ENCODE assay signal across 9 mouse cellular contexts in the genomic region with DNA sequence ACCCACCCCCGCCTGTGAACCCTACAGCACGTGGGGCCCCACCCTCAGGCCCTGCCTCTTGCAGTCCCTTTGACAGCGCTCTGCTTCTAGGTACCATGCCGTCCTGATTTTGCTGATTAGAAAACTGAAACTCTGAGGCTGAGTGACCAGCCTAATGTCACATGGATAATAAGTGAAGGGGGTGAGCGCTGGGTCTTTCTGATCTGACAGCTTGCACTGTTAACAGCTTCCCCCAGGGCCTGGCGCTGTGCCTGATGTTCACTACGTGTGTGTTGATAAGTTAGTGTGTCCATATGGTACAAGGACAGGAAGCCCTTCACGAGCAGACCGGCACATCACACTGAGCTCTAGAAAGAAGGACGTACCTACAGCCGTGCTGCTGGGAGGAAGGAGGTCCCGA.
DNase-seq lines count a peak whose midpoint lies in the region; ATAC-seq and TF ChIP-seq lines count a peak whose summit lies in the region.
"Had no signal": no experiment of that assay in that cellular context is flagged by ENCODE, and none has a peak within 500 bp of the region (broad histone marks: within the 10 kb centered on the region; RNA-seq: fewer than 3 reads in every experiment).

No protein-coding gene starts in this region.

- WGBS in forebrain, embryonic 15.5 days = 61% methylated on average over 12 of the region's 12 CpGs
- 86% methylated on average over 12 of the region's 12 CpGs for WGBS in forebrain, embryonic 10.5 days
- WGBS in liver, embryonic 14.5 days (ENCODE audit: insufficient replicate concordance) = 37% methylated on average over 12 of the region's 12 CpGs
- WGBS in liver, embryonic 11.5 days = 38% methylated on average over 12 of the region's 12 CpGs
- 41% methylated on average over 12 of the region's 12 CpGs for WGBS in hindbrain, embryonic 16.5 days

- no peak overlapping the region for H3K4me2 ChIP-seq in forebrain, embryonic 15.5 days (replicated peaks)
- H3K4me2 ChIP-seq in liver, embryonic 14.5 days (ENCODE audit: low read depth) = no peak overlapping the region
- H3K4me2 ChIP-seq in liver, embryonic 11.5 days = no peak overlapping the region
- no peak overlapping the region for H3K4me2 ChIP-seq in hindbrain, embryonic 16.5 days (ENCODE audit: low read length)
- H3K4me2 ChIP-seq: midbrain, embryonic 12.5 days had no signal

- TF ChIP-seq EP300 in liver, embryonic 14.5 days (IDR thresholded peaks at IDR 0.05; ENCODE audit: low read depth) = no peak

- H3K27ac ChIP-seq in forebrain, embryonic 15.5 days (replicated peaks) = no peak overlapping the region
- no peak overlapping the region for H3K27ac ChIP-seq in forebrain, embryonic 10.5 days
- no peak overlapping the region for H3K27ac ChIP-seq in liver, embryonic 14.5 days
- H3K27ac ChIP-seq in liver, embryonic 11.5 days (ENCODE audit: low read depth, low read length) = no peak overlapping the region
- H3K27ac ChIP-seq in hindbrain, embryonic 16.5 days (ENCODE audit: low read depth, low read length) = no peak overlapping the region
- H3K27ac ChIP-seq: midbrain, embryonic 12.5 days had no signal

- H3K4me3 ChIP-seq in forebrain, embryonic 15.5 days = no peak overlapping the region
- H3K4me3 ChIP-seq in forebrain, embryonic 10.5 days = no peak overlapping the region
- no peak overlapping the region for H3K4me3 ChIP-seq in liver, embryonic 14.5 days (ENCODE audit: insufficient read depth in 1 of 2, low read depth in 2 of 2, low read length in 2 of 2)
- H3K4me3 ChIP-seq in liver, embryonic 11.5 days (ENCODE audit: low read depth, low read length) = no peak overlapping the region
- H3K4me3 ChIP-seq in hindbrain, embryonic 16.5 days (ENCODE audit: low read length) = no peak overlapping the region
- H3K4me3 ChIP-seq: midbrain, embryonic 12.5 days had no signal

- H3K36me3 ChIP-seq in forebrain, embryonic 15.5 days = no peaks in the 10 kb centered on the region
- no peaks in the 10 kb centered on the region for H3K36me3 ChIP-seq in forebrain, embryonic 10.5 days (replicated peaks)
- no peaks in the 10 kb centered on the region for H3K36me3 ChIP-seq in liver, embryonic 14.5 days (replicated peaks; ENCODE audit: control insufficient read depth, insufficient read depth, low read depth)
- no peaks in the 10 kb centered on the region for H3K36me3 ChIP-seq in liver, embryonic 11.5 days (ENCODE audit: control insufficient read depth, insufficient read depth, low read length)
- no peaks in the 10 kb centered on the region for H3K36me3 ChIP-seq in hindbrain, embryonic 16.5 days (ENCODE audit: control insufficient read depth, insufficient read depth, low read length)
- H3K36me3 ChIP-seq: midbrain, embryonic 12.5 days had no signal

- H3K9ac ChIP-seq in forebrain, embryonic 15.5 days (replicated peaks) = no peak overlapping the region
- H3K9ac ChIP-seq in liver, embryonic 14.5 days (replicated peaks) = no peak overlapping the region
- no peak overlapping the region for H3K9ac ChIP-seq in liver, embryonic 11.5 days (ENCODE audit: low read depth, low read length)
- no peak overlapping the region for H3K9ac ChIP-seq in hindbrain, embryonic 16.5 days (ENCODE audit: low read depth, low read length)
- H3K9ac ChIP-seq: midbrain, embryonic 12.5 days had no signal

- no peak for DNase-seq in forebrain, embryonic 10.5 days (ENCODE audit: extremely low spot score, low spot score)
- peak in 1 of 3 experiments; percentile 2 for DNase-seq in liver, embryonic 14.5 days (ENCODE audit: low read depth in 3 of 3, low spot score in 3 of 3)
- DNase-seq in liver, embryonic 11.5 days (ENCODE audit: low spot score) = no peak
- DNase-seq in cerebellum, adult 11 months = peak; percentile 51
- DNase-seq in spleen, adult 18-20 months = no peak
- DNase-seq in adipocyte (ENCODE audit: low spot score) = no peak

- peaks cover 39% of the 10 kb centered on the region for H3K4me1 ChIP-seq in forebrain, embryonic 15.5 days
- peaks cover 38% of the 10 kb centered on the region for H3K4me1 ChIP-seq in forebrain, embryonic 10.5 days
- peaks cover 0 to 5% of the 10 kb centered on the region in 2 experiments; a peak in 2 of 4 replicates for H3K4me1 ChIP-seq in liver, embryonic 14.5 days (replicated peaks; ENCODE audit: control insufficient read depth in 2 of 2, insufficient read depth in 2 of 2, low read length in 1 of 2)
- H3K4me1 ChIP-seq in liver, embryonic 11.5 days (replicated peaks; ENCODE audit: control insufficient read depth, insufficient read depth, low read length) = 0 out of 2 replicates have a peak, but pooled peaks cover 2% of the 10 kb centered on the region
- H3K4me1 ChIP-seq in hindbrain, embryonic 16.5 days (ENCODE audit: control insufficient read depth, insufficient read depth, low read depth, low read length) = peaks cover 2% of the 10 kb centered on the region

- ATAC-seq in forebrain, embryonic 15.5 days (replicated peaks) = peak; percentile 46
- ATAC-seq in liver, embryonic 14.5 days (ENCODE audit: insufficient read depth) = 0 out of 2 replicates have a peak, but pooled peaks have one; percentile 15
- no peak for ATAC-seq in liver, embryonic 11.5 days (replicated peaks; ENCODE audit: low FRiP score)
- ATAC-seq in hindbrain, embryonic 16.5 days = peak; percentile 79

- H3K9me3 ChIP-seq in forebrain, embryonic 15.5 days = no peaks in the 10 kb centered on the region
- H3K9me3 ChIP-seq in forebrain, embryonic 10.5 days = no peaks in the 10 kb centered on the region
- H3K9me3 ChIP-seq in liver, embryonic 14.5 days (ENCODE audit: control insufficient read depth, low read length) = no peaks in the 10 kb centered on the region
- H3K9me3 ChIP-seq in liver, embryonic 11.5 days (ENCODE audit: control insufficient read depth, low read length) = no peaks in the 10 kb centered on the region
- no peaks in the 10 kb centered on the region for H3K9me3 ChIP-seq in hindbrain, embryonic 16.5 days (ENCODE audit: control insufficient read depth, low read length)
- H3K9me3 ChIP-seq: midbrain, embryonic 12.5 days had no signal

- no peak for TF ChIP-seq CTCF in liver, embryonic 14.5 days (IDR thresholded peaks at IDR 0.05; ENCODE audit: low read depth)

- H3K27me3 ChIP-seq in forebrain, embryonic 15.5 days = no peaks in the 10 kb centered on the region
- no peaks in the 10 kb centered on the region for H3K27me3 ChIP-seq in forebrain, embryonic 10.5 days (ENCODE audit: poor library complexity, severe bottlenecking)
- H3K27me3 ChIP-seq in liver, embryonic 14.5 days (ENCODE audit: control insufficient read depth, insufficient read depth, low read length) = no peaks in the 10 kb centered on the region
- H3K27me3 ChIP-seq in liver, embryonic 11.5 days (replicated peaks; ENCODE audit: control insufficient read depth, insufficient read depth, low read length) = no peaks in the 10 kb centered on the region
- H3K27me3 ChIP-seq in hindbrain, embryonic 16.5 days (replicated peaks; ENCODE audit: control insufficient read depth, insufficient read depth, low read length) = no peaks in the 10 kb centered on the region
- H3K27me3 ChIP-seq: midbrain, embryonic 12.5 days had no signal
